Mouse (Mus musculus) CH12.LX (cell line): Measurements from ENCODE around the gene Hist1h2bn. TPM values are rescaled to one million over a fixed set of nuclear protein-coding genes. Genes with fewer than 3 reads are reported as not detected.

Source experiments
- DNase-seq: peaks from one replicate; pipeline ENCODE4 v3.0.0-alpha.2; 2013; ENCODE audit errors: extremely low read depth
- H3K27ac ChIP-seq: 2 replicates; pipeline ENCODE4 v1.5.1; 2012; ENCODE audit warnings: low read depth, mild to moderate bottlenecking, control low read depth, moderate library complexity; ENCODE audit not compliant: insufficient read depth
- H3K27me3 ChIP-seq: replicated peaks from 2 replicates; pipeline ENCODE3; 2012; ENCODE audit warnings: inconsistent platforms
- H3K36me3 ChIP-seq, 2 experiments: replicated peaks in 1 of 2; 2 replicates each; pipeline versions ENCODE3 to v1.6.1; 2012; ENCODE audit warnings: inconsistent platforms in 1 of 2, low read length in 1 of 2, mild to moderate bottlenecking in 1 of 2, mixed read lengths in 1 of 2, moderate library complexity in 1 of 2; ENCODE audit not compliant: control insufficient read depth in 1 of 2, insufficient read depth in 1 of 2
- H3K4me1 ChIP-seq, 2 experiments: 2 replicates each; pipeline ENCODE4 v1.6.1; 2012; ENCODE audit warnings: inconsistent platforms in 1 of 2, moderate library complexity in 1 of 2; ENCODE audit not compliant: insufficient read depth in 2 of 2, control insufficient read depth in 1 of 2
- H3K4me2 ChIP-seq: 2 replicates; pipeline ENCODE4 v1.6.1; 2012; ENCODE audit warnings: low read depth, mild to moderate bottlenecking, control low read depth; ENCODE audit not compliant: poor library complexity, insufficient read depth, severe bottlenecking
- H3K4me3 ChIP-seq, 3 experiments: fragments of 150-350 bp in 1 of 3; sonication (generic) in 1 of 3; replicated peaks in 1 of 3; 2 replicates each; pipeline versions ENCODE3 to v1.5.1; 2011 to 2012; ENCODE audit warnings: low read depth in 2 of 3, low read length in 2 of 3, mild to moderate bottlenecking in 2 of 3, moderate library complexity in 2 of 3, control low read depth in 1 of 3, improper control_type of control experiment in 1 of 3, inconsistent platforms in 1 of 3, mixed read lengths in 1 of 3; ENCODE audit not compliant: poor library complexity in 1 of 3
- H3K79me2 ChIP-seq: replicated peaks from 2 replicates; pipeline ENCODE4 v1.6.1; 2012; ENCODE audit warnings: mild to moderate bottlenecking, moderate library complexity; ENCODE audit not compliant: control insufficient read depth, poor library complexity, insufficient read depth, severe bottlenecking; ENCODE audit errors: extremely low read depth
- H3K9ac ChIP-seq: 2 replicates; pipeline ENCODE4 v1.6.1; 2012; ENCODE audit warnings: low read depth, mild to moderate bottlenecking, control low read depth, moderate library complexity; ENCODE audit not compliant: insufficient read depth
- H3K9me3 ChIP-seq: replicated peaks from 2 replicates; pipeline ENCODE3; 2012; ENCODE audit warnings: low read length, inconsistent platforms, mixed read lengths
- E2F4 ChIP-seq: IDR thresholded peaks from 2 replicates; pipeline ENCODE4 v1.6.1; 2011; ENCODE audit warnings: low read depth, low read length, improper control_type of control experiment; ENCODE audit not compliant: insufficient replicate concordance
- ELF1 ChIP-seq: IDR thresholded peaks from 2 replicates; pipeline ENCODE4 v1.6.1; 2014; ENCODE audit warnings: low read depth, mild to moderate bottlenecking, inconsistent platforms, low read length, improper control_type of control experiment
- IRF4 ChIP-seq: IDR thresholded peaks from 2 replicates; pipeline ENCODE4 v1.6.1; 2014; ENCODE audit warnings: low read depth, mild to moderate bottlenecking, inconsistent platforms, low read length, improper control_type of control experiment
- JUN ChIP-seq: IDR thresholded peaks from 2 replicates; pipeline ENCODE4 v1.6.1; 2011; ENCODE audit warnings: low read depth, mild to moderate bottlenecking, low read length, improper control_type of control experiment, moderate library complexity; ENCODE audit not compliant: insufficient read depth
- KAT2A ChIP-seq: IDR thresholded peaks from 2 replicates; pipeline ENCODE4 v1.6.1; 2012; ENCODE audit warnings: low read length, improper control_type of control experiment, inconsistent platforms; ENCODE audit not compliant: insufficient replicate concordance
- MAFK ChIP-seq: IDR thresholded peaks from 2 replicates; pipeline ENCODE4 v1.6.1; 2011; ENCODE audit warnings: low read length, improper control_type of control experiment; ENCODE audit not compliant: insufficient replicate concordance
- MAX ChIP-seq: IDR thresholded peaks from 2 replicates; pipeline ENCODE4 v1.6.1; 2011; ENCODE audit warnings: low read length, improper control_type of control experiment
- NRF1 ChIP-seq: IDR thresholded peaks from 2 replicates; pipeline ENCODE4 v1.6.1; 2014; ENCODE audit warnings: low read depth, mild to moderate bottlenecking, inconsistent platforms, low read length, improper control_type of control experiment, moderate library complexity
- PAX5 ChIP-seq: IDR thresholded peaks from 2 replicates; pipeline ENCODE4 v1.6.1; 2012; ENCODE audit warnings: low read length, inconsistent platforms, mixed read lengths
- POLR2AphosphoS2 ChIP-seq: IDR thresholded peaks from 2 replicates; pipeline ENCODE4 v1.6.1; 2011; ENCODE audit warnings: low read depth, low read length, improper control_type of control experiment
- SMC3 ChIP-seq: IDR thresholded peaks from 2 replicates; pipeline ENCODE4 v1.6.1; 2011; ENCODE audit warnings: low read depth, low read length, improper control_type of control experiment
- TBP ChIP-seq: conservative IDR thresholded peaks from 2 replicates; pipeline ENCODE4 v1.6.1; 2011; ENCODE audit warnings: low read depth, low read length, improper control_type of control experiment
- ZNF384 ChIP-seq: IDR thresholded peaks from 2 replicates; pipeline ENCODE4 v1.6.1; 2012; ENCODE audit warnings: low read depth, low read length, improper control_type of control experiment, inconsistent platforms
- dilution Hi-C: fragments of 300-500 bp; cut with MboI; formaldehyde crosslinking; loops from 2 replicates; pipeline ENCODE4 v1.14.3; 2020; ENCODE audit warnings: low sequenced_read_pairs; ENCODE audit not compliant: extremely low pct_unique_long_range_greater_than_20kb, extremely low pct_ligation_motif_present
- in situ Hi-C: fragments of 300-500 bp; cut with MboI; formaldehyde crosslinking; loops from 3 replicates; pipeline ENCODE4 v1.14.3; 2019; ENCODE audit warnings: low sequenced_read_pairs, low pct_ligation_motif_present, low pct_unique_long_range_greater_than_20kb, mixed read lengths
- polyA plus RNA-seq: library from polyadenylated mRNA; unstranded; fragments of >175 nt; gene quantifications from 2 replicates; pipeline ENCODE4 v1.2.1, GENCODE M21; 2012; ENCODE audit warnings: low read depth; ENCODE audit not compliant: insufficient read length
- total RNA-seq, 2 experiments: library from RNA; depleted of rRNA; stranded (reverse); fragments of 300-350 nt in 1 of 2; fragments of >200 nt in 1 of 2; gene quantifications; 2 replicates each; pipeline ENCODE4 v1.2.3; 2012 to 2014

Hist1h2bn gene
- total and polyA plus RNA-seq, 3 experiments: 2.6 to 1,563 (median 24.0) TPM

DNA sequence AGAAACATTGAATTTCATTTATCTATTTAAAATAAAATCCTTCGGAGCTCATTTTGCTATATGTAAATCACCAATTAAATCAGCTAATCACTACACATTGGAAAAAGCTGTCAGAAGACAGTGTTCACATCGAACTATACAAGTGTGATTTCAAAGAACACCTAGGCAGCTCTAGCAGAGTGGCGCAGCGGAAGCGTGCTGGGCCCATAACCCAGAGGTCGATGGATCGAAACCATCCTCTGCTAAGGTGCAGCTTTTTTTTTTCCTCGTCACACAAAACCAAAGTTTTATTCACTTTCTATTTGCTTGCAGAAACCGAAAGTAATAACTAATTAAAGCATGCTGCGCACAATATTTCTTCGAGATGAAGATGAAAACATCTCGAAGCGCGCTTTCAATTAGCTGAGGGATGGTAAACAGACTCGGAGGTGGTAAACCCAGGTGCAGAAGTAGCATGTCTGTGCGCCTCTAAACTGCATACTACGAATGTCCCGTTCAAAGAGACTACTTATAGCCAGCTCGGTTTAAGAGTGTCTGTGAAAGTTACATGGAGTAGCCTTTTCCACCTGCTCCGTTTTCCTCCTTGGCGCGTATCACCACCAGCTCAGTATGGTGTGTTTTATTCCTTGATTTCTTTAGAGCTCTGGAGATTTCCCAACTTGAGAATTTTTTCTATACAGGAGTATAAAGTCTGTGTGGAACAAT is 43.0 kb upstream of the Hist1h2bn start:
- Histone ChIP-seq H3K27ac (no peak overlapping the region; the same call in 1 of the 2 replicates), H3K4me2 (peak overlapping the region; percentile 99), H3K9me3 (no peaks in the 10 kb centered on the region), H3K79me2 (no peaks in the 10 kb centered on the region), H3K4me3 (peak overlapping the region; percentile 67 to 71 (median 70)), H3K36me3 (no peaks in the 10 kb centered on the region), H3K4me1 (peaks cover 8 to 20% of the 10 kb centered on the region in 2 experiments; a peak in 3 of 4 replicates), H3K27me3 (peaks cover 3% of the 10 kb centered on the region), H3K9ac (peak overlapping the region; percentile 80)
- TF ChIP-seq ELF1 (peak; percentile 94), MAX (peak; percentile 33; the same call in 1 of the 2 replicates), MAFK (peak; percentile 92), NRF1 (peak; percentile 66), JUN (no peak), ZNF384 (peak; percentile 8; the same call in 1 of the 2 replicates), POLR2AphosphoS2 (no peak), E2F4 (no peak; the same call in 1 of the 2 replicates), TBP (peak; percentile 99), KAT2A (no peak), IRF4 (peak; percentile 43; the same call in 1 of the 2 replicates), PAX5 (no peak)
- in situ Hi-C loops: loop anchor here (25.0 kb wide), 2 partner anchors 226 to 324 kb away; partner anchors contain the start of gene Zfp184
- peak; percentile 78 for DNase-seq
- dilution Hi-C loops: no loop called here

DNA sequence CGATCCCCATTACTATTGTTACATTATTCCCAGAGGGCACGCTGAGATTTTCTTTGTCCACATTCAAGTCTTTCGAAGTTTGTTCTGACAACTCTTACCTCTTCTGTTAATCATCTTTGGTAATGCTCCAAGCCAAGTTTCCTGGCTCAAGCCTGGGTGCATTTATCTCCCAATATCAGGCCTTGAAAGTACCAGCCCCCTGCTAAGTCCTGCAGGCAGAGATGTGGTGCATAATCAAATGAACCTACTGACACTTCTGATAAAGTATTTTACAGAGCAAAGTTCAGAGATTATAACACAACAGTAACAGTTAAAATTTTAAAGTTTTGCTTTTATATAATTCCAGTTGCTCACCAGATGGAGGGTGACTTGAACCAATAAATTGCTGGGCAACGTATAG is 42.2 kb upstream of the Hist1h2bn start:
- Histone ChIP-seq H3K4me3 (peak overlapping the region in 2 of 3 experiments; percentile 62 to 71), H3K4me2 (peak overlapping the region; percentile 99), H3K4me1 (peaks cover 8 to 18% of the 10 kb centered on the region in 2 experiments; a peak in 3 of 4 replicates), H3K79me2 (no peaks in the 10 kb centered on the region), H3K9me3 (no peaks in the 10 kb centered on the region), H3K27ac (no peak overlapping the region), H3K9ac (peak overlapping the region; percentile 80), H3K27me3 (peaks cover 3% of the 10 kb centered on the region), H3K36me3 (no peaks in the 10 kb centered on the region)
- dilution Hi-C loops: no loop called here
- DNase-seq: no peak
- TF ChIP-seq TBP (0 out of 2 replicates have a peak, but pooled peaks have one; percentile 18), SMC3 (no peak)
- in situ Hi-C loops: loop anchor here (25.0 kb wide), 2 partner anchors 226 to 324 kb away; partner anchors contain the start of gene Zfp184
